Mouse (Mus musculus) lung, postnatal 0 days (tissue): ENCODE data around the gene Trpv1.

ENCODE experiments used
- CTCF ChIP-seq: IDR thresholded peaks from 2 replicates; pipeline ENCODE4 v1.5.1; 2016; ENCODE audit warnings: antibody characterized with exemption, mild to moderate bottlenecking
- EP300 ChIP-seq: IDR thresholded peaks from 2 replicates; pipeline ENCODE4 v1.6.1; 2016; ENCODE audit warnings: antibody characterized with exemption, mild to moderate bottlenecking, control low read depth

DNA sequence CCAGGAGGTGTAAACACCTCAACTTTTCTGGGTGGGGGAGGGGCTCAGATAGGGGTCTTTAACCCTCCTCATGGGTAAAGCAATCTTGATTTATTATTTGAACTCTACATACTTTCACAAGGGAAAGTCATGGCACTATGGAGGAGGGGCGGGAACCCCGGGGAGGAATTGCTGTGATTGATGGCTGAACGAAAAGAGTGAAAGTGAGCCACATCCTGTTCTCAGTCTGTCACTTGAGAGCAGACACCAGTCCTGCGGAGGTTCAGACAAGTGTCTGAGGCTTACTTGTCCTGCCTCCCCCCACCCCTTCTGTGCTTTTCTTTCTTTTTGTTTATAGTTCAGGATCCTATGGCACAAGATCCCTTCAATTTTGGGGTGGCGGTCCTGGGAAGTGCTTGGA is 46.6 kb downstream of the Trpv1 start:
- TF ChIP-seq CTCF: no peak
- TF ChIP-seq EP300: no peak
